Mouse (Mus musculus): ENCODE results near the gene Slc38a5. TPM values are rescaled to one million over a fixed set of nuclear protein-coding genes. Genes with fewer than 3 reads are reported as not detected.

Gene Slc38a5
- polyA plus RNA-seq (2012; rRNA removed; ENCODE audit: low replicate concordance), result 0.11 and 7.0 TPM in 2 replicates

GRCm38 (mm10) chrX:8271083-8271820, at the start of gene Slc38a5:
Gene Slc38a5 (plus strand): TSS chrX:8271133.

DNA sequence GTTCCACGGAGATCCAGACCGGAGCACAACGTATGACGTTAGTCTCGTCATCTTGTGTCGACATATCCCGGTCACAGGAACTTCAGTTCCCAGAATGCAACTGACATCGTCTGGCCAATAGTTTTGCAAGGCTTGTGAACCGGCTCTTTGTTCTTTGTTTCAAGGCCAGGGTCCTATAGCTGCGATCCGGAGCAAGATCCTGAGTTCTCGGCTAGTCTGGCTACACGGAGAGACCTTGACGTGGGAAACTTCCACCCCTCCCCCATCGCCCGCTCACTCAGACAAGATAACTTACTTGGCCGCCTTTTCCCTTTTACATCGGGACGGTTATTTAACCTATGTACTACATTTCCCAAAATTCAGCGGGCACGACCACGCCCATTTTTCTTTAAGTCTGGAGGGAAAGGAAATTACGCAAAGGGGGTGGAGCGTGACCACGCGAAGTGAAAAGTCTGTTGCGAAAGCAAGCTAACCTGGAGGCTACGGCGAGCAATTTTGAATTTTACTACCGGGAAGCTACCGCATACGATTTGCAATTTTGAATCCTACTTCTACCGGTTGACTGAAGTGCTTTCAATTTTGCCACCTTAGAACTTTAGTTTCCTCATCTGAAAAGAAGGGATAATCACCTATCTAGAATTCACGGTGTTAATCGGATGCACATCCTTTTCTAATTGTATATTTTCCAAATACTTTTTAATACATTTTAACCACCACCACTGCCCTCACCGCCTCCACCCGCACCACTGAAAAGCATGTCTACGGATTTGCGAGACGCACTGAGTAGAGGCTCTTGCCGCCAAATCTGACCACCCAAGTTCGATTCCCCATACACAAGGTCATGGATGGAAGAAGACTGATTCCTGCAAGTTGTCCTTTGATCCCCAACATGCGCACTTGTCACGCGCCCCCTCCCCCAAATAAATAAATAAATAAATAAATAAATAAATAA, 18.3 kb upstream of the Slc38a5 start, which contains the start of gene Ftsj1:
Gene Ftsj1 (minus strand): TSS at position 73 of the 952 bp plus-strand sequence.

GRCm38 (mm10) chrX:8327124-8327523, 56.2 kb downstream of the Slc38a5 start, which contains the start of gene Ssxb10:
Gene Ssxb10 (plus strand): TSS chrX:8327424.

Other genes with a start within 250 kb of the Slc38a5 start
- gene Suv39h1, start 196.4 kb upstream of the Slc38a5 start, polyA plus RNA-seq (2012; rRNA removed; ENCODE audit: low replicate concordance), result 4.7 and 7.2 TPM in 2 replicates
- gene Was, start 180.6 kb upstream of the Slc38a5 start, polyA plus RNA-seq (2012; rRNA removed; ENCODE audit: low replicate concordance), result 1.9 and 5.2 TPM in 2 replicates
- gene Wdr13, start 138.2 kb upstream of the Slc38a5 start, polyA plus RNA-seq (2012; rRNA removed; ENCODE audit: low replicate concordance), result 53.2 and 126 TPM in 2 replicates
- gene Rbm3, start 125.3 kb upstream of the Slc38a5 start, polyA plus RNA-seq (2012; rRNA removed; ENCODE audit: low replicate concordance), result 19.6 and 25.9 TPM in 2 replicates
- gene Tbc1d25, start 95.0 kb upstream of the Slc38a5 start, polyA plus RNA-seq (2012; rRNA removed; ENCODE audit: low replicate concordance), result 7.1 and 12.0 TPM in 2 replicates
- 149 and 236 TPM in 2 replicates for gene Ebp, start 77.6 kb upstream of the Slc38a5 start, polyA plus RNA-seq (2012; rRNA removed; ENCODE audit: low replicate concordance)
- gene Porcn, start 64.6 kb upstream of the Slc38a5 start, polyA plus RNA-seq (2012; rRNA removed; ENCODE audit: low replicate concordance), result 5.3 and 20.6 TPM in 2 replicates
- gene Ftsj1, start 18.7 kb upstream of the Slc38a5 start, polyA plus RNA-seq (2012; rRNA removed; ENCODE audit: low replicate concordance), result 11.9 and 24.0 TPM in 2 replicates
- gene Ssxb10, start 56.3 kb downstream of the Slc38a5 start, polyA plus RNA-seq (2012; rRNA removed; ENCODE audit: low replicate concordance), result not detected in 2 replicates
- gene Ssxb9, start 95.8 kb downstream of the Slc38a5 start, polyA plus RNA-seq (2012; rRNA removed; ENCODE audit: low replicate concordance), result not detected in 2 replicates
- not detected in 2 replicates for gene Ssxb1, start 142.2 kb downstream of the Slc38a5 start, polyA plus RNA-seq (2012; rRNA removed; ENCODE audit: low replicate concordance)
- gene Ssxb2, start 190.6 kb downstream of the Slc38a5 start, polyA plus RNA-seq (2012; rRNA removed; ENCODE audit: low replicate concordance), result not detected in 2 replicates

Measured in duodenum, adult 2 months (tissue).